Mouse (Mus musculus) testis, postnatal 14 days (tissue): ENCODE measurements around the gene Tef.

ENCODE experiments used
- DNase-seq: peaks from one replicate; pipeline ENCODE4 v3.0.0; 2021; ENCODE audit warnings: low spot score

Gene Tef

GRCm38 (mm10) chr15:81850718-81851117, 48.5 kb downstream of the Tef start:
- no peak for DNase-seq

GRCm38 (mm10) chr15:81851375-81851774, 49.2 kb downstream of the Tef start:
- DNase-seq: no peak

- DNase-seq: no peak
Measured at GRCm38 (mm10) chr15:81852411-81853000, 50.3 kb downstream of the Tef start.

- no peak for DNase-seq
Measured at GRCm38 (mm10) chr15:81853081-81853480, 50.9 kb downstream of the Tef start.

- peak; percentile 84 for DNase-seq
Measured at GRCm38 (mm10) chr15:81856030-81856790, 54.0 kb downstream of the Tef start.

GRCm38 (mm10) chr15:81856938-81857723, 54.9 kb downstream of the Tef start:
- DNase-seq: no peak

GRCm38 (mm10) chr15:81857724-81858116, 55.5 kb downstream of the Tef start:
- DNase-seq: no peak

GRCm38 (mm10) chr15:81858138-81858516, 55.9 kb downstream of the Tef start:
- DNase-seq: peak; percentile 90

- peak; percentile 54 for DNase-seq
Measured at GRCm38 (mm10) chr15:81858517-81859329, 56.5 kb downstream of the Tef start, which contains the start of gene Tob2. TSS of gene Tob2 (minus strand) at chr15:81858796.

GRCm38 (mm10) chr15:81859330-81860255, 57.4 kb downstream of the Tef start:
- peak; percentile 89 for DNase-seq

- peak; percentile 56 for DNase-seq
Measured at GRCm38 (mm10) chr15:81860471-81861135, 58.4 kb downstream of the Tef start.

GRCm38 (mm10) chr15:81864238-81864637, 62.0 kb downstream of the Tef start:
- no peak for DNase-seq

GRCm38 (mm10) chr15:81869985-81870384, 67.8 kb downstream of the Tef start:
- no peak for DNase-seq

- peak; percentile 89 for DNase-seq
Measured at GRCm38 (mm10) chr15:81871604-81872261, 69.5 kb downstream of the Tef start, which contains the start of gene Phf5a. TSS of gene Phf5a (minus strand) at chr15:81871911.

GRCm38 (mm10) chr15:81872262-81873136, 70.3 kb downstream of the Tef start, which contains the start of gene Aco2:
TSS of gene Aco2 (plus strand) at chr15:81872309.
- peak; percentile 99 for DNase-seq
